Mouse (Mus musculus) embryo, embryonic 10 days (tissue): Measurements from ENCODE around the gene Arsk.
A peak's percentile ranks its signal among the peaks of the same experiment; 100 is the strongest.

ENCODE experiments used
- DNase-seq: peaks from one replicate; pipeline ENCODE4 v3.0.0-alpha.2; 2015; ENCODE audit warnings: low spot score

The Arsk gene

DNA sequence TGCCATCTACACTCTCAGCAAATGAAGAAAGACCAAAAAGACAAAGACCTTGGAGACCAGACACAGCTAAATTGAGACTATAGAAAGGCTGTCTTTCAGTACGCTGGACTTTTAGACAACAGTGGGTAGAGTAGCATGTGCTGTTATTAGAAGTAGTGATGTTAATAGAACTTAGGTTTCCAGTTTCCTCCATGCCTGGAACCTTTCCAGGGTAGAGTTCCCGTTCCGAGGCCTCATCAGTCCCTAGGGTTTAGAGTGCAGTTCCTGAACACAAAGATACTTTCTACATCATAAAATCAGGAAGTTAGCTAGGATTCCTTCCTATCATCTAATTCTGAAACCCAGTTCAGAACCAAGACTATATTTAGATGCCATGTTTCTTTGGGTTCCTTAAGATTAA is 73.9 kb downstream of the Arsk start:
- no peak for DNase-seq

DNA sequence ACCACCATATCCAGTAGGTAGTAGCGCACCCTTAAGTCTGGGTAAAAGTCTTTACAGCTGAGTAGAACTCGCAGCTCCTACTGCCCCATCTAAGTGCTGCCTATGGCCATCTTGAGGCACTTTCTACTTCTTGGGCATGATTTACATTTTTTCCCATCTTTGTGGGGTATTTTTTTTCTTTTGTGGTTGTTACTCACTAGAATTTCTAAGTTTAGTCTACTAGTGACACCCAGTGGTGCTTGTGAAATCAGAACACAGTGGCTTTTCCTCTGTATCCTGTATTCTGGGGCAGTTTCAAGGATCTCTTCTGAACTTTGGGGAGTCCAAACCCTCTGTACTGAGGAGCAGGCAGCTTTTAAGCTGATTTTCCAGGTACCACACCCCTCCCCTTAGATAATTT is 76.7 kb downstream of the Arsk start:
- DNase-seq, result no peak

DNA sequence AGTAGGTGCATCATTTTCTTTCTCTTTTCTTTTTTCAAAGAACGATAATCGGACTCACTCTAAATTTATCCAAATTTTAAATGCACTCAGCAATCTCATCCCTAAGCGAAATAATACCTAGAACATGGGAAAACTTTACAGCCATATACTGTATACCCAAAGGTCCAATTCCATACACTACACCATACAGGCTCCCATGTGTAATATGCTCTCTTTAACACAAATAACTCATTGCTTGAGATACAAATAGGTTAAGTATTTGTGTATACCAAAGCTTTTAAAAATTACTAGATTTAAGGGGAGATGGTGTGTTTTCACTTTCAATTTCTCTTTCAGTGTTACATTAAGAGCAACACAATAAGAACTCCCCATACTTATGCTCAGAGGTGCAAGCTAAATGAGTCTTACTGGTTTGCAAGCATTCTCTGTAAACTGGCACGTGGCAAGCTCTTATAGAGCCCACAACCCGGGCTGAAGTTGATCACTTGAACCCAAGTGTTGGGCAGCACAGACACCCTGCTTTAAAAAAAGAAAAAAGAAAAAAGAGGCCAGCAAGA is 79.5 kb downstream of the Arsk start:
- DNase-seq, result no peak

DNA sequence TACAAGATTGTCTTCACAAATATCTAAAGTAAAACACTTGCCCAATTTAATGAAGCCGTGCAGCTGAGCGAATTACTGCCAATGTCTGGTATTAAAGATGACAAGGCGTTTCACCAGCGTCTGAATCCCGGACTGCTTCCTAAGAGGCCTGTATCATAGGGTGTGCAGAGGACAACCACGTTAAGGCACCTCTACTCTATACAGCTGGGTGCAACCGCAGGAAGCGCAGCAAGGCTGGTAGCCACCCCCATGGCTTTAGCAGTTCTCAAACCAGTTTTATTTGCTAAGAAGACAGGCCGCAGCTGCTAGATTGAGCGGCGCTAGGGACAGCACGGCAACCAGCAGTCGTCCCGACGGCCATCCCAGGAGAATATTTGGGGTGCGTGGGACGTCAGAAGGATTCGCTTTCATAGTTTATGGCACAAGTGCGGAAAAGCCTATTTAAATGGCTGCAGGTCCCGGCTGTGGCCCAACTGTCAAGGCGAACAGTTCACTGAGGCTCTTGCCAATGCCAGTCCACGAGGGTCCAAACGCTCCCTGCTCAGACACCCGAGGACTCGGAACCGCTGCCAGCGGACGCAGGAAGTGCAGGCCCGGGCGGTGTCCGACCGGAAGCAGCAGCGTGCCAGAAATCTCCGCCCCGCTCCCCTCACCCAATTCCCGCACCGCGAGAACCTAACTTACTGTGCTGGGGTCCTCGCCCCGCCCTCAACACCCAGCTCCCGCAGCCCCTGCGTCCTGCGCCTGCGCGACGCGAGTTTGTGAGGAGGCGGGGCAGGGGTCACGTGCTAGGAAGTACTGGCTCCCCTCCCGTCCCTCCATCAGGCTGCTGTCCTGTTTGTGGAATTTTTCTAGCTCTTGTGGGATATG is 80.3 kb downstream of the Arsk start, which contains the start of gene Rfesd:
TSS of gene Rfesd (minus strand) at position 746 of the 870 bp plus-strand sequence.
- DNase-seq, result peak; percentile 99

DNA sequence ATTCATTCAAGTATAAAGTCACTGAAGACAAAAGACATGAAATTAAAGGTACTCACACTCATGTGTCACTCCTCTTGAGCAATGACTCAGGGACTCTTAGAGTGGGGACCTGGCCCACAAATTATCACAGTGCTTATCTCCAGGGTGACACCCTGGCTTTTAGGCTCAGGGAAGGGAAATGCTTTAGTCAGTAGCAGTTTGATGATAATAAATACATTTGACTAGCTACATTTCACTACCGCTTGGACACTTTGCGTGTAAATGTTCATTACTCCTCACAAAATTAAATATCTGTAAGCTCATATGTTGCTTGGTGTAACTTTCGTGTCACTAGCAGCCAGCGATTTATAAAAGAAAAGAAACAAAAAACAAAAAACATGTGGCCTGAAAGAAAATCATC is 81.0 kb downstream of the Arsk start:
- peak; percentile 26 for DNase-seq

DNA sequence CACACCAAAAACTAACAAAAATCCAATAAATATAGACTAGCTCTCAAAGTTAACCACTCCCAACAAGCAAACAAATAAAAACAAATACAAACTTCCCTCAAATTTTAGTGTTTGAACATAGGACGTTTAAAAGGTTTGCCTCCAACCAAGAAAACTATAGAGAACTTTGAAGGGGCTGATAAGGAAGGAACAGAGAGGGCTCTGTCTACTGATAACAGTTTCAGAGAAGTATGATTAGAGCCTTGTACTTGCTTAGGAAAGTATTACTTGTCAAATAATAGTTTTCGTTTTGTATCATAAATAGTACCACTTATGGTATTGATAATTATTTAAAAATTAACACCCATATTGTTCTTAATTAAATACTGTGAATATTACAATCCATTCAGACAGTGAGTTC is 83.9 kb downstream of the Arsk start:
- no peak for DNase-seq
